Mouse (Mus musculus) liver, adult 2 months (tissue): ENCODE measurements around the gene Iba57.

Source experiments
- CTCF ChIP-seq: fragments of 200-500 bp; IDR thresholded peaks from 2 replicates; pipeline ENCODE4 v1.5.1; 2011; ENCODE audit warnings: low read depth, low read length, control low read depth
- POLR2A ChIP-seq: fragments of 200-500 bp; IDR thresholded peaks from 2 replicates; pipeline ENCODE4 v1.6.1; 2011; ENCODE audit warnings: low read length, control low read depth; ENCODE audit not compliant: insufficient read depth; ENCODE audit errors: extremely low read depth

- TF ChIP-seq POLR2A (no peak), CTCF (no peak)
These were observed 14.2 kb downstream of the Iba57 start for GRCm38 (mm10) chr11:59149302-59149701.
